Mouse (Mus musculus): ENCODE results near the gene Olfr15. TPM values are rescaled to one million over a fixed set of nuclear protein-coding genes. Genes with fewer than 3 reads are reported as not detected.
"Not testable (repeated sequence)": the region's sequence is repeated elsewhere in the genome, so short reads cannot be mapped to it uniquely, and the experiment has no call there.

The Olfr15 gene
- total RNA-seq (2021), result not detected

GRCm38 (mm10) chr16:3830588-3831109 is at the start of gene Olfr15:
Olfr15 (plus strand) TSS chr16:3830878.
- DNase-seq, result no peak

- no peak for DNase-seq
Measured at GRCm38 (mm10) chr16:3781237-3781636, 49.4 kb upstream of the Olfr15 start.

- no peak for DNase-seq
Measured at GRCm38 (mm10) chr16:3788394-3788793, 42.3 kb upstream of the Olfr15 start.

- DNase-seq, result no peak
Measured at GRCm38 (mm10) chr16:3808176-3808575, 22.5 kb upstream of the Olfr15 start.

GRCm38 (mm10) chr16:3814667-3815066 is 16.0 kb upstream of the Olfr15 start:
- DNase-seq, result not testable (repeated sequence)

GRCm38 (mm10) chr16:3820202-3820601 is 10.5 kb upstream of the Olfr15 start:
- no peak for DNase-seq

GRCm38 (mm10) chr16:3828021-3828420 is 2.7 kb upstream of the Olfr15 start:
- no peak for DNase-seq

- DNase-seq, result no peak
Measured at GRCm38 (mm10) chr16:3829727-3830126, 951 bp upstream of the Olfr15 start.

GRCm38 (mm10) chr16:3835461-3835860 is 4.8 kb downstream of the Olfr15 start:
- no peak for DNase-seq

GRCm38 (mm10) chr16:3839157-3839885 is 8.6 kb downstream of the Olfr15 start:
- peak in 1 of 2 experiments; percentile 21 for DNase-seq

- no peak for DNase-seq
Measured at GRCm38 (mm10) chr16:3842989-3843388, 12.3 kb downstream of the Olfr15 start.

- no peak for DNase-seq
Measured at GRCm38 (mm10) chr16:3843796-3844195, 13.1 kb downstream of the Olfr15 start.

- DNase-seq, result peak; percentile 93 to 94
Measured at GRCm38 (mm10) chr16:3846711-3847518, 16.2 kb downstream of the Olfr15 start, which contains the start of gene Zfp174. Zfp174 (plus strand) TSS chr16:3847268.

GRCm38 (mm10) chr16:3847871-3848270 is 17.2 kb downstream of the Olfr15 start:
- no peak for DNase-seq

- no peak for DNase-seq
Measured at GRCm38 (mm10) chr16:3848416-3848815, 17.7 kb downstream of the Olfr15 start.

- not testable (repeated sequence) for DNase-seq
Measured at GRCm38 (mm10) chr16:3851301-3851700, 20.6 kb downstream of the Olfr15 start.

- DNase-seq, result peak in 1 of 2 experiments; percentile 24
Measured at GRCm38 (mm10) chr16:3852586-3852985, 21.9 kb downstream of the Olfr15 start.

- no peak for DNase-seq
Measured at GRCm38 (mm10) chr16:3854437-3855182, 23.9 kb downstream of the Olfr15 start.

- DNase-seq, result no peak
Measured at GRCm38 (mm10) chr16:3855776-3856175, 25.1 kb downstream of the Olfr15 start.

GRCm38 (mm10) chr16:3859254-3859653 is 28.6 kb downstream of the Olfr15 start:
- no peak for DNase-seq

- no peak for DNase-seq
Measured at GRCm38 (mm10) chr16:3871815-3872214, 41.1 kb downstream of the Olfr15 start.

- DNase-seq, result peak; percentile 85 to 87
Measured at GRCm38 (mm10) chr16:3872216-3873047, 41.8 kb downstream of the Olfr15 start, which contains the start of gene Naa60. Naa60 (plus strand) TSS chr16:3872375.

Measured in layer of hippocampus, postnatal 36 days (tissue).